Mouse (Mus musculus): Measurements from ENCODE around the gene Gsta3. TPM values are rescaled to one million over a fixed set of nuclear protein-coding genes. Genes with fewer than 3 reads are reported as not detected.
"Not testable (repeated sequence)": the region's sequence is repeated elsewhere in the genome, so short reads cannot be mapped to it uniquely, and the experiment has no call there.

The Gsta3 gene
- 1 to 10 TPM; 1.6 to 1.7 TPM for total RNA-seq (2021)
- long read RNA-seq, experiment 1, partial matches to known transcripts = 0 of 2 reads
- long read RNA-seq, experiment 1, other reads (novel, unspliced or antisense) = 2 of 2 reads
- long read RNA-seq, experiment 2, partial matches to known transcripts = 0 of 2 reads
- long read RNA-seq, experiment 2, other reads (novel, unspliced or antisense) = 2 of 2 reads

GRCm38 (mm10) chr1:21239911-21240898 is at the start of gene Gsta3:
Gene Gsta3 (plus strand): TSS chr1:21240589.
- Histone ChIP-seq H3K4me3 (no peak within 1 kb of the TSS), H3K27ac (no peak within 1 kb of the TSS)
- DNase-seq (ENCODE audit: extremely low spot score in 1 of 2, low spot score in 2 of 2) = no peak
- TF ChIP-seq CTCF (IDR thresholded peaks at IDR 0.05) = no peak
- intact Hi-C loops (cut with DNase I) = no loop called here

GRCm38 (mm10) chr1:21206241-21206640 is 34.1 kb upstream of the Gsta3 start:
- intact Hi-C loops (cut with DNase I) = no loop called here
- Histone ChIP-seq H3K4me3 (no peak overlapping the region), H3K27ac (no peak overlapping the region)
- no peak for TF ChIP-seq CTCF (IDR thresholded peaks at IDR 0.05)
- DNase-seq (ENCODE audit: extremely low spot score in 1 of 2, low spot score in 2 of 2) = no peak

- DNase-seq (ENCODE audit: extremely low spot score in 1 of 2, low spot score in 2 of 2); H3K4me3 ChIP-seq; intact Hi-C loops (cut with DNase I): not testable (repeated sequence)
- H3K27ac ChIP-seq = peak overlapping the region; percentile 63
Measured at GRCm38 (mm10) chr1:21213537-21213936, 26.9 kb upstream of the Gsta3 start.

GRCm38 (mm10) chr1:21213991-21214692 is 26.2 kb upstream of the Gsta3 start:
- intact Hi-C loops (cut with DNase I); H3K4me3 ChIP-seq; DNase-seq (ENCODE audit: extremely low spot score in 1 of 2, low spot score in 2 of 2): not testable (repeated sequence)
- H3K27ac ChIP-seq = peak overlapping the region; percentile 63

- intact Hi-C loops (cut with DNase I) = loop anchor here (1.0 to 5.0 kb wide), 5 partner anchors 53 to 1049 kb away; no protein-coding TSS in a partner anchor
- peak; percentile 86 to 90 for DNase-seq (ENCODE audit: extremely low spot score in 1 of 2, low spot score in 2 of 2)
- peak within 1 kb of the TSS; percentile 59 for H3K4me3 ChIP-seq
- peak; percentile 96 for TF ChIP-seq CTCF (IDR thresholded peaks at IDR 0.05)
- H3K27ac ChIP-seq = peak within 1 kb of the TSS; percentile 97
Measured at GRCm38 (mm10) chr1:21218489-21218919, 21.9 kb upstream of the Gsta3 start, which contains the start of gene Tmem14a. Gene Tmem14a (plus strand): TSS chr1:21218575.

- no peak overlapping the region for H3K4me3 ChIP-seq
- DNase-seq (ENCODE audit: extremely low spot score in 1 of 2, low spot score in 2 of 2) = no peak
- TF ChIP-seq CTCF (IDR thresholded peaks at IDR 0.05) = no peak
Measured at GRCm38 (mm10) chr1:21227756-21228395, 12.5 kb upstream of the Gsta3 start.

GRCm38 (mm10) chr1:21228740-21229722 is 11.4 kb upstream of the Gsta3 start:
- intact Hi-C loops (cut with DNase I); DNase-seq (ENCODE audit: extremely low spot score in 1 of 2, low spot score in 2 of 2); H3K4me3 ChIP-seq; H3K27ac ChIP-seq: not testable (repeated sequence)

More at GRCm38 (mm10) chr1:21227756-21228395, 12.5 kb upstream of the Gsta3 start:
- H3K27ac ChIP-seq = no peak overlapping the region
- intact Hi-C loops (cut with DNase I) = no loop called here

- no peak for TF ChIP-seq CTCF (IDR thresholded peaks at IDR 0.05)
- no peak for DNase-seq (ENCODE audit: extremely low spot score in 1 of 2, low spot score in 2 of 2)
- intact Hi-C loops (cut with DNase I) = no loop called here
- Histone ChIP-seq H3K27ac (no peak overlapping the region), H3K4me3 (no peak overlapping the region)
Measured at GRCm38 (mm10) chr1:21230376-21230775, 10.0 kb upstream of the Gsta3 start.

GRCm38 (mm10) chr1:21231744-21232464 is 8.5 kb upstream of the Gsta3 start:
- TF ChIP-seq CTCF (IDR thresholded peaks at IDR 0.05) = no peak
- DNase-seq (ENCODE audit: extremely low spot score in 1 of 2, low spot score in 2 of 2) = no peak
- intact Hi-C loops (cut with DNase I) = no loop called here
- peak overlapping the region; percentile 65 for H3K27ac ChIP-seq
- H3K4me3 ChIP-seq = no peak overlapping the region

GRCm38 (mm10) chr1:21232516-21232915 is 7.9 kb upstream of the Gsta3 start:
- TF ChIP-seq CTCF (IDR thresholded peaks at IDR 0.05) = no peak
- Histone ChIP-seq H3K4me3 (no peak overlapping the region), H3K27ac (peak overlapping the region; percentile 65)
- no peak for DNase-seq (ENCODE audit: extremely low spot score in 1 of 2, low spot score in 2 of 2)
- intact Hi-C loops (cut with DNase I) = no loop called here
